Mouse (Mus musculus): ENCODE results near the gene Ect2.

DNA sequence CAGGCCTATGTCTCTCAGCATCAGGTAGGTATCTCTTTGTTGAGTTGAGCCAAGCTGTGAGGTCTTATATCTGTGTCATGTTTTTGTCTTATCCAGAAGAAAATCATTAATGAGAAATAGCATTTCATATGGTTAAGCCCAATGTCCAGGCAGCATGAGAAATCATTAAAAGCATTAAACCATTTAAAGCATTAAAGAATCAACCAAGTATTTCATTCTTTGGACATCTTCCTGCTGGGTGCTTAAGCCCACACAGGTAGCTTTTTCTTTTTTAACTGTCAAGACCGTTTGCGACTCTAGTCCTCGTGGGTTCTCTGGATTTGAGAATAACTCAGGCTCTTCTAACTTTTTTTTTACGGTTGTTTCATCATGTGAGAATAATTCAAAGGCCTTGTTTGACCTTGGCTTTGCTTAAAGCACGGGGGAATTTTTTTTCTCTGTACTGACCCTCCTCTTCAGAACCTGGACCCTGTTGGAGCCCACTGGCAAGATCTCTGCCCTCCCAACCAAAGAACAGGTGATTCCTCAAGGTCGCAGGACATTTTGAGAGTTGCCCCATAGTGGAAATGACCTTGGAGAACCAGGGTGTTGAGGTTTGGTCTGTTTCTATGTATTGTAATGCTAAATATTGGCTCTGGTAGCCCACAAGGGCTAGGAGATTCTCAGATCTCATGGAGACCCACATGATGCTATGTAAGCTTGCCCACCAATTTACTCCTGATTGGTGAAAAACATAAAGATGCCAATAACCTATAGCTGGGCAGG, 8.1 kb upstream of the Ect2 start:
- no peak for TF ChIP-seq POLR2A (IDR thresholded peaks at IDR 0.05; ENCODE audit: extremely low read depth, insufficient read depth, low read length)
- TF ChIP-seq CTCF (IDR thresholded peaks at IDR 0.05; ENCODE audit: extremely low read depth, insufficient read depth, low read length), result no peak

Measured in cortical plate, adult 2 months (tissue).